Mouse (Mus musculus): ENCODE measurements around the gene Pecr. TPM values are rescaled to one million over a fixed set of nuclear protein-coding genes. Genes with fewer than 3 reads are reported as not detected.
"Not testable (repeated sequence)": the region's sequence is repeated elsewhere in the genome, so short reads cannot be mapped to it uniquely, and the experiment has no call there.

The Pecr gene
- polyA plus RNA-seq, 1 experiment: 3.6 TPM

DNA sequence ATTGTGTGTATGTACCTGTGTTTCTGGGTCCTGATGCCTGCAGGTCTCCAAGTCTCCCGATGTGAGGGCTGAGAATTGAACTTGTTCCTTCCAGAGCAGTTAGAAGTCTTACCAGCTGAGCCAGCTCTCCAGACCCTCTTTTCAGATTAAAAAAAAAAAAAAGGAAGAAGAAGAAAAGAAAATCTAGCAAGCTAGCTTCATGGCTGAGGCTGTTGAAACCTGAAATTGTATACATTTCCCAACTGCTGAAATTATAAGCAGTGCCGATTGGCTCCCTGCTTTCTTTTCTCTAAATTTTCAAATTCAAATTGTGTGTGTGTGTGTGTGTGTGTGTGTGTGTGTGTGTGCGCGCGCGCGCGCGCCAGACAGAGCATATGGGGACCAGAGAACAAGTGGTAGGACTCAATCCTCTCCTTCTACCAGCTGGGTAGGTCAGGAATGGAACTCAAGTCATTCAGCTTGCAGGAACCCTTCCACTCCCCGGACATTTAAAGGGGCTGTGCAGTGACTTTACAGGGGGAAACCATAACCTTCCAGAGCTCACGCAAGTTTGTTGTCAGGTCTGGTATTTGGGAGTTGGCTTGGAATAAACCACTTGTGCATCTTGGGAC lies 30.1 kb downstream of the Pecr start:
- Histone ChIP-seq H3K36me3 (ENCODE audit: control insufficient read depth, insufficient read depth, low read length) (no peaks in the 10 kb centered on the region), H3K4me3 (ENCODE audit: control insufficient read depth, insufficient read depth, low read length) (peak overlapping the region; percentile 59; the same call in 1 of the 2 replicates), H3K27me3 (ENCODE audit: control insufficient read depth, insufficient read depth, low read length) (no peaks in the 10 kb centered on the region), H3K4me1 (replicated peaks; ENCODE audit: control insufficient read depth, insufficient read depth, low read length) (peaks cover 9% of the 10 kb centered on the region), H3K27ac (ENCODE audit: control insufficient read depth, insufficient read depth, low read length) (no peak overlapping the region)
- 28% methylated on average over 11 of the region's 11 CpGs for WGBS
- no peak for TF ChIP-seq CTCF (IDR thresholded peaks at IDR 0.05; ENCODE audit: borderline replicate concordance, control insufficient read depth, extremely low read depth, insufficient read depth, low read length, poor library complexity)
- no peak for TF ChIP-seq POLR2A (IDR thresholded peaks at IDR 0.05; ENCODE audit: control insufficient read depth, extremely low read depth, insufficient read depth, low read length, poor library complexity)
- peak; percentile 22 for DNase-seq

DNA sequence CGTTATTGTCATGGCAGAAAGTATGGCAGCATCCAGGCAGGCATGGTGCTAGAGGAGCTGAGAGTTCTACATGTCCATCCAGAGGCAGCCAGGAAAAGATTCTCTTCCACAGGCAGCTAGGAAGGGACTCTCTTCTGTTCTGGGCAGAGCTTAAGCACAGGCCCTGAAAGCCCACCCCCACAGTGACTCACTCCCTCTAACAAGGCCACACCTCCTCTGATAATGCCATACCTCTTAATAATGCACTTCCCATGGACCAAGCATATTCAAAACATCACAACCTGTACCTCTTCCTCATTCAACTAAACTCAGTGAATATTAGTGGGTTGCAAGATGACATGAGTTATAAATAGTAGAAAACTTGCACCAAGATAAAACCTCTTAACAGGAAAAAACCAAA lies 32.3 kb downstream of the Pecr start:
- no peak for DNase-seq
- peaks cover 9% of the 10 kb centered on the region for H3K4me1 ChIP-seq (replicated peaks; ENCODE audit: control insufficient read depth, insufficient read depth, low read length)
- H3K27ac ChIP-seq (ENCODE audit: control insufficient read depth, insufficient read depth, low read length): no peak overlapping the region
- WGBS: 97% methylated on average over 1 of the region's 1 CpGs
- H3K27me3 ChIP-seq (ENCODE audit: control insufficient read depth, insufficient read depth, low read length): no peaks in the 10 kb centered on the region
- no peaks in the 10 kb centered on the region for H3K36me3 ChIP-seq (ENCODE audit: control insufficient read depth, insufficient read depth, low read length)
- H3K4me3 ChIP-seq (ENCODE audit: control insufficient read depth, insufficient read depth, low read length): no peak overlapping the region
- no peak for TF ChIP-seq POLR2A (IDR thresholded peaks at IDR 0.05; ENCODE audit: control insufficient read depth, extremely low read depth, insufficient read depth, low read length, poor library complexity)

DNA sequence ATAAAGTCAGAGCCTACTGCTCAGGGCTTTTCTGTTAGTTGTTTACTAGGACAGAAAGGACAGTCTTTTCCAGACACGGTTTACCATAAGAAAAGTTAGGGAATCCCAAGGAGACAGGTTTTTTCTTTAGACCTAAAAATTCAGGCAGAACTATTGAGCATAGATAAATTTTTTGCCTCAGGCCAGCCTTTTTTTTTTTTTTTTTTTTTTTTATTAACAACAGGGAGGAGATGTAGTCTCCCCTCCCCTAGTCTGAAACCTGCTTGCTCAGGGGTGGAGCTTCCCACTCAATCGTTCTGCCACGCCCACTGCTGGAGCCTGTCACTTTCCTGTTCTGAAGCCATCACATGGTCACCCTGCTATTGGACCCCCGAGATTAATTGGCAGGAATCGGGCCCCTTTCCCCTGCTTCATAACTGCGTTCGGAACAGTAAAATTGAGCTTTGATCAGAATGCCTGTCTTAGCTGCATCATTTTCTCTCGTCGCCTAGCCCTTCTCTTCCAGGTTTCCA lies 35.8 kb downstream of the Pecr start:
- not testable (repeated sequence) for H3K27ac ChIP-seq (ENCODE audit: control insufficient read depth, insufficient read depth, low read length); H3K27me3 ChIP-seq (ENCODE audit: control insufficient read depth, insufficient read depth, low read length); H3K4me3 ChIP-seq (ENCODE audit: control insufficient read depth, insufficient read depth, low read length); H3K4me1 ChIP-seq (replicated peaks; ENCODE audit: control insufficient read depth, insufficient read depth, low read length); H3K36me3 ChIP-seq (ENCODE audit: control insufficient read depth, insufficient read depth, low read length); DNase-seq
- 84% methylated on average over 9 of the region's 9 CpGs for WGBS

DNA sequence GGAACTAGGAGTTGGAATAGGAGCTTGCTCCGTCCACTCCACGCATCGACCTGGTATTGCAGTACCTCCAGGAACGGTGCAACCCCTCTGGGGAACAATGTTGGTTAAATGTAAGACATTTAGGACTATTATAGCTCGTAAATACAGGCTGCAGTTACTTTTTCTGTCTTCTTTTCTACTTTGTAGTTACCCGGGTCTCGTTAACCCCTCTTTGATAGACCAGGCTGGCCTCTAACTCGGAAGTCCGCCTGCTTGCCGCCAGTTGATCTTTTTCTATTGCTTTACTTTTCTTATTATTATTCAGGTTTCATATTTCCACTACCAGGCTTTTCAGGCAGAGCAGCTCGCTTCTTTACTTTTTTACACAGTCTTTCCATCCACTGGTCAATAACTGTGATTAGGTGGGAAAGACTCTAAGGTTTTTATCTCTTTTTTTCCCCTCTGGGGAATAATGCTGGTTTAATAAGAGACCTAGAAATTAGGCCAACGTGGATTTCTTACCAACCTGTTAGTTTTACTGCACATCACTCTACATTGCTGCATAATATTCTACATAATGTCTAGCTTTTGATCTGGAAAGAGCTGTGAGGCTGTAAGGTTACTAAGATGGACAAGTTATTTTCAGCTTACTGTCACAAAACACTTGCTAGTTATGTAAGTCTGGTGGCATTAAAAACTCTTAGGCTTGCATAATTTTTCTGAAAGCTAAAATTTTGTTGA lies 39.6 kb downstream of the Pecr start:
- Histone ChIP-seq H3K4me3 (ENCODE audit: control insufficient read depth, insufficient read depth, low read length) (no peak overlapping the region), H3K27ac (ENCODE audit: control insufficient read depth, insufficient read depth, low read length) (peak overlapping the region; percentile 75; the same call in 1 of the 2 replicates), H3K36me3 (ENCODE audit: control insufficient read depth, insufficient read depth, low read length) (no peaks in the 10 kb centered on the region), H3K27me3 (ENCODE audit: control insufficient read depth, insufficient read depth, low read length) (no peaks in the 10 kb centered on the region), H3K4me1 (replicated peaks; ENCODE audit: control insufficient read depth, insufficient read depth, low read length) (peaks cover 2% of the 10 kb centered on the region; the same call in 1 of the 2 replicates)
- WGBS: 4% methylated on average over 12 of the region's 12 CpGs
- DNase-seq: no peak
- no peak for TF ChIP-seq POLR2A (IDR thresholded peaks at IDR 0.05; ENCODE audit: control insufficient read depth, extremely low read depth, insufficient read depth, low read length, poor library complexity)
- TF ChIP-seq CTCF (IDR thresholded peaks at IDR 0.05; ENCODE audit: borderline replicate concordance, control insufficient read depth, extremely low read depth, insufficient read depth, low read length, poor library complexity): no peak

DNA sequence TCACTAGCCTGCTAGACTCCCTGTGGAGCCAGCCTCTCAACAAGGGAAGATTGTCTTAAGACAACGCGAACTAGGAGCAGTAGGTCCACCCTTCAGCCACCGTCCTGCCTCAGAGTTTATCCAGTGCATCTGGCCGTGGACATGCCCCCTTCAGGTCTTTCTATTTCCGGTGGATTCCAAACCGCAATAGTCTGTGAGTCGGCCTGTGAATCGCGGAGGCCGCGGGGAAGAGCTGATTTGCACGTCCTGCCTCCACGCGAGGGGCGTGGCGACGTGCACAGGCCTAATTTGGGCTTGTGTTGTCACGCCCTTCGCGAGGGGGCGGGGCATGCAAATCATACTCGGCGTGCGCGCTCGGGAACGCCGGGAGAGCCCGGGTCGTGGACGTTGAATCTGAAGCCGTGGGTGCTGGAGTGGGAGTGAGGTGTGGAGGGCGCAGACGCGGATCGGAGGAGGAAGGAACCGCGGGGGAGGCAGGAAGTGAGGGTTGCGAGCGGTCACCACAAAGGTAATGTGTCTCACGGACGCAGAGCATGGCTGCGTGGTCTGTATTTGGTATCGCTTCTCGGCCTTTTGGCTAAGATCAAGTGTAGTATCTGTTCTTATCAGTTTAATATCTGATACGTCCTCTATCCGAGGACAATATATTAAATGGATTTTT lies 40.3 kb downstream of the Pecr start:
- Histone ChIP-seq H3K36me3 (ENCODE audit: control insufficient read depth, insufficient read depth, low read length) (no peaks in the 10 kb centered on the region), H3K4me3 (ENCODE audit: control insufficient read depth, insufficient read depth, low read length) (peak overlapping the region; percentile 45), H3K4me1 (replicated peaks; ENCODE audit: control insufficient read depth, insufficient read depth, low read length) (peaks cover 2% of the 10 kb centered on the region; the same call in 1 of the 2 replicates), H3K27ac (ENCODE audit: control insufficient read depth, insufficient read depth, low read length) (peak overlapping the region; percentile 50), H3K27me3 (ENCODE audit: control insufficient read depth, insufficient read depth, low read length) (no peaks in the 10 kb centered on the region)
- peak; percentile 93 for DNase-seq
- TF ChIP-seq CTCF (IDR thresholded peaks at IDR 0.05; ENCODE audit: borderline replicate concordance, control insufficient read depth, extremely low read depth, insufficient read depth, low read length, poor library complexity): peak; percentile 54; the same call in 1 of the 2 replicates
- TF ChIP-seq POLR2A (IDR thresholded peaks at IDR 0.05; ENCODE audit: control insufficient read depth, extremely low read depth, insufficient read depth, low read length, poor library complexity): peak; percentile 58; the same call in 1 of the 2 replicates
- 1% methylated on average over 47 of the region's 47 CpGs for WGBS

DNA sequence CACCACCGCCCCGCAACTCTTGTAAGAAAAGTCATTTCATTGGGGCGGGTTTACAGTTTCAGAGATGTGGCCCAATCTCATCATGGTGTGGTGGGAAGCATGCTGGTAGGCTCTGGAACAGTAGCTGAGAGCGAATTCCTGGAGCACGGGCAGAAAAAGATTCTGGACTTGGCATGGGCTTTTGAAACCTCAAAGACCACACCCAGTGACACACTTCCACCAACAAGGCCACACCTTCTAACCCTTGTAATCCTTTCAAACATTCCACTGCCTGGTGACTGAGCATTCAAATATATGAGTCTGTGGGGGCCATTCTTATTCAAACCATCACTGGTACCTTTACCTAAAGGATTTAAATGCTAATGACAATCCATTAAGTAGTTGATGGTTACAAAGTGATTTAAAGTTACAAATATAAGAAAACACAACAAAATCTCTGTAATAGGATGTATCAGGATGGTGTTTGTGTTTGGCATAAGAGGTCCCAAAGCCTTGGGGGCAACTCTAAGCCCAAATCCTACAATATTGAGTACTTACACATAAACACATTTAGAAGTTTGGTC lies 41.5 kb downstream of the Pecr start:
- TF ChIP-seq CTCF (IDR thresholded peaks at IDR 0.05; ENCODE audit: borderline replicate concordance, control insufficient read depth, extremely low read depth, insufficient read depth, low read length, poor library complexity) (no peak), POLR2A (IDR thresholded peaks at IDR 0.05; ENCODE audit: control insufficient read depth, extremely low read depth, insufficient read depth, low read length, poor library complexity) (no peak)
- no peak overlapping the region for H3K4me3 ChIP-seq (ENCODE audit: control insufficient read depth, insufficient read depth, low read length)
- 95% methylated on average over 5 of the region's 5 CpGs for WGBS
- no peak overlapping the region for H3K27ac ChIP-seq (ENCODE audit: control insufficient read depth, insufficient read depth, low read length)
- H3K27me3 ChIP-seq (ENCODE audit: control insufficient read depth, insufficient read depth, low read length): no peaks in the 10 kb centered on the region
- peaks cover 2% of the 10 kb centered on the region; the same call in 1 of the 2 replicates for H3K4me1 ChIP-seq (replicated peaks; ENCODE audit: control insufficient read depth, insufficient read depth, low read length)
- no peaks in the 10 kb centered on the region for H3K36me3 ChIP-seq (ENCODE audit: control insufficient read depth, insufficient read depth, low read length)
- no peak for DNase-seq

DNA sequence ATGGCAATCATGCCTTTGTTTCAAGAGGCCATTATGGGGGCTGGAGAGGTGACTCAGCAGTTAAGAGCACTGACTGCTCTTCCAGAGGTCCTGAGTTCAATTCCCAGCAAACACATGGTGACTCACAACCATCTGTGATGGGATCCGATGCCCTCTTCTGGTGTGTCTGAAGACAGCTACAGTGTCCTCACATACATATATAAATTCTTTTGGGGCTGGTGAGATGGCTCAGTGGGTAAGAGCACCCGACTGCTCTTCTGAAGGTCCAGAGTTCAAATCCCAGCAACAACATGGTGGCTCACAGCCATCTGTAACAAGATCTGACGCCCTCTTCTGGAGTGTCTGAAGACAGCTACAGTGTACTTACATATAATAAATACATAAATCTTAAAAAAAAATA lies 45.0 kb downstream of the Pecr start:
- H3K36me3 ChIP-seq (ENCODE audit: control insufficient read depth, insufficient read depth, low read length); DNase-seq; H3K4me1 ChIP-seq (replicated peaks; ENCODE audit: control insufficient read depth, insufficient read depth, low read length); H3K27me3 ChIP-seq (ENCODE audit: control insufficient read depth, insufficient read depth, low read length); H3K4me3 ChIP-seq (ENCODE audit: control insufficient read depth, insufficient read depth, low read length); H3K27ac ChIP-seq (ENCODE audit: control insufficient read depth, insufficient read depth, low read length): not testable (repeated sequence)
- WGBS: 97% methylated on average over 3 of the region's 3 CpGs
